Mouse (Mus musculus) embryonic facial prominence, embryonic 15.5 days (tissue): ENCODE measurements around the gene Mafk. TPM values are rescaled to one million over a fixed set of nuclear protein-coding genes. Genes with fewer than 3 reads are reported as not detected.

Experiments used
- ATAC-seq: fragments of 200-750 bp; cut with Nextera tagmentation; 2 replicates; pipeline ENCODE4 v1.8.0; 2017; ENCODE audit warnings: low read depth, moderate TSS enrichment; ENCODE audit not compliant: insufficient number of reproducible peaks, low FRiP score, low TSS enrichment
- H3K27ac ChIP-seq: fragments of 300-500 bp; sonication (generic); replicated peaks from 2 replicates; pipeline ENCODE4 v1.5.1; 2015; ENCODE audit warnings: mild to moderate bottlenecking, inconsistent platforms
- H3K27me3 ChIP-seq: fragments of 300-500 bp; sonication (generic); 2 replicates; pipeline ENCODE4 v1.6.1; 2015; ENCODE audit warnings: inconsistent platforms
- H3K36me3 ChIP-seq: fragments of 300-500 bp; sonication (generic); 2 replicates; pipeline ENCODE4 v1.6.1; 2015; ENCODE audit warnings: mild to moderate bottlenecking, inconsistent platforms
- H3K4me1 ChIP-seq: fragments of 300-500 bp; sonication (generic); 2 replicates; pipeline ENCODE4 v1.6.1; 2015; ENCODE audit warnings: inconsistent platforms
- H3K4me2 ChIP-seq: fragments of 300-500 bp; sonication (generic); replicated peaks from 2 replicates; pipeline ENCODE4 v1.6.1; 2015; ENCODE audit warnings: mild to moderate bottlenecking, inconsistent platforms
- H3K4me3 ChIP-seq: fragments of 300-500 bp; sonication (generic); replicated peaks from 2 replicates; pipeline ENCODE4 v1.5.1; 2015; ENCODE audit warnings: mild to moderate bottlenecking, inconsistent platforms
- H3K9ac ChIP-seq: fragments of 300-500 bp; sonication (generic); 2 replicates; pipeline ENCODE4 v1.6.1; 2015; ENCODE audit warnings: inconsistent platforms
- H3K9me3 ChIP-seq: fragments of 300-500 bp; sonication (generic); replicated peaks from 2 replicates; pipeline ENCODE4 v1.6.1; 2016; ENCODE audit warnings: inconsistent platforms
- WGBS: fragments of 180-500 bp; shearing (Covaris S2); methylation state at CpG from one replicate; pipeline ENCODE4 v1.1.7; 2015; 5-methylcytosine and 5-hydroxymethylcytosine counted together
- polyA plus RNA-seq: library from polyadenylated mRNA; unstranded; fragments of >200 nt; fragmentation: Nextera tagmentation; extraction: Ambion mirVana; gene quantifications from 2 replicates; pipeline ENCODE4 v1.2.1, GENCODE M21; 2015

The Mafk gene
- polyA plus RNA-seq, 1 experiment from 2014 or later: 11.6 TPM

GRCm38 (mm10) chr5:139775216-139775926, 15.9 kb upstream of the Mafk start, which contains the start of gene Ints1:
TSS of gene Ints1 (minus strand) at chr5:139775674.
- peaks cover 17% of the 10 kb centered on the region for H3K4me1 ChIP-seq
- WGBS: under 1% methylated on average over 55 of the region's 55 CpGs
- ATAC-seq: peak; percentile 86

GRCm38 (mm10) chr5:139776966-139777365, 14.3 kb upstream of the Mafk start:
- H3K4me1 ChIP-seq: peaks cover 17% of the 10 kb centered on the region
- no peaks in the 10 kb centered on the region for H3K27me3 ChIP-seq
- H3K9me3 ChIP-seq: no peaks in the 10 kb centered on the region
- peaks cover 20% of the 10 kb centered on the region for H3K36me3 ChIP-seq
- H3K27ac ChIP-seq: no peak overlapping the region
- H3K4me2 ChIP-seq: no peak overlapping the region
- 67% methylated on average over 5 of the region's 5 CpGs for WGBS
- H3K9ac ChIP-seq: no peak overlapping the region
- H3K4me3 ChIP-seq: no peak overlapping the region
- ATAC-seq: no peak

More at GRCm38 (mm10) chr5:139775216-139775926, 15.9 kb upstream of the Mafk start, which contains the start of gene Ints1:
- no peak within 1 kb of the TSS for H3K27ac ChIP-seq
- H3K4me3 ChIP-seq: peak within 1 kb of the TSS; percentile 99
- H3K27me3 ChIP-seq: no peaks in the 10 kb centered on the region
- peaks cover 36% of the 10 kb centered on the region for H3K36me3 ChIP-seq
- peak within 1 kb of the TSS; percentile 85 for H3K9ac ChIP-seq
- H3K4me2 ChIP-seq: peak within 1 kb of the TSS; percentile 80
- H3K9me3 ChIP-seq: no peaks in the 10 kb centered on the region

- H3K9ac ChIP-seq: no peak overlapping the region
- H3K4me1 ChIP-seq: no peaks in the 10 kb centered on the region
- 80% methylated on average over 8 of the region's 8 CpGs for WGBS
- no peaks in the 10 kb centered on the region for H3K9me3 ChIP-seq
- no peak for ATAC-seq
- H3K4me3 ChIP-seq: no peak overlapping the region
- no peak overlapping the region for H3K4me2 ChIP-seq
- no peaks in the 10 kb centered on the region for H3K27me3 ChIP-seq
- no peak overlapping the region for H3K27ac ChIP-seq
- H3K36me3 ChIP-seq: no peaks in the 10 kb centered on the region
Observed at GRCm38 (mm10) chr5:139781406-139781805, 9.9 kb upstream of the Mafk start.

- H3K9me3 ChIP-seq: no peaks in the 10 kb centered on the region
- ATAC-seq: no peak
- no peak overlapping the region for H3K27ac ChIP-seq
- no peaks in the 10 kb centered on the region for H3K27me3 ChIP-seq
- no peak overlapping the region for H3K9ac ChIP-seq
- no peak overlapping the region for H3K4me3 ChIP-seq
- H3K36me3 ChIP-seq: no peaks in the 10 kb centered on the region
- no peak overlapping the region for H3K4me2 ChIP-seq
- WGBS: 58% methylated on average over 4 of the region's 4 CpGs
- H3K4me1 ChIP-seq: peaks cover 32% of the 10 kb centered on the region
Observed at GRCm38 (mm10) chr5:139789466-139789865, 1.8 kb upstream of the Mafk start.

- no peaks in the 10 kb centered on the region for H3K36me3 ChIP-seq
- ATAC-seq: no peak
- H3K4me2 ChIP-seq: peak overlapping the region; percentile 98
- H3K4me3 ChIP-seq: peak overlapping the region; percentile 70
- H3K27me3 ChIP-seq: no peaks in the 10 kb centered on the region
- 16% methylated on average over 11 of the region's 11 CpGs for WGBS
- no peaks in the 10 kb centered on the region for H3K9me3 ChIP-seq
- no peak overlapping the region for H3K27ac ChIP-seq
- H3K9ac ChIP-seq: peak overlapping the region; percentile 55
- peaks cover 55% of the 10 kb centered on the region for H3K4me1 ChIP-seq
Observed at GRCm38 (mm10) chr5:139792159-139792775, 954 bp downstream of the Mafk start.

- Histone ChIP-seq H3K4me2 (peak overlapping the region; percentile 98), H3K4me1 (peaks cover 62% of the 10 kb centered on the region), H3K4me3 (no peak overlapping the region; the same call in none of the 2 replicates), H3K9ac (no peak overlapping the region), H3K36me3 (no peaks in the 10 kb centered on the region), H3K27ac (0 out of 2 replicates have a peak overlapping the region, but pooled peaks have one; percentile 65), H3K27me3 (no peaks in the 10 kb centered on the region), H3K9me3 (no peaks in the 10 kb centered on the region)
- no peak for ATAC-seq
- 49% methylated on average over 3 of the region's 3 CpGs for WGBS
Observed at GRCm38 (mm10) chr5:139792966-139793337, 1.6 kb downstream of the Mafk start.

GRCm38 (mm10) chr5:139793338-139794089, 2.2 kb downstream of the Mafk start:
- H3K4me1 ChIP-seq: peaks cover 67% of the 10 kb centered on the region
- H3K36me3 ChIP-seq: no peaks in the 10 kb centered on the region
- no peak overlapping the region for H3K9ac ChIP-seq
- H3K4me3 ChIP-seq: no peak overlapping the region; the same call in 1 of the 2 replicates
- H3K27me3 ChIP-seq: no peaks in the 10 kb centered on the region
- peak overlapping the region; percentile 98 for H3K4me2 ChIP-seq
- no peaks in the 10 kb centered on the region for H3K9me3 ChIP-seq
- no peak for ATAC-seq
- 0 out of 2 replicates have a peak overlapping the region, but pooled peaks have one; percentile 65 for H3K27ac ChIP-seq
- WGBS: 49% methylated on average over 11 of the region's 11 CpGs

GRCm38 (mm10) chr5:139794137-139794536, 2.8 kb downstream of the Mafk start:
- H3K4me1 ChIP-seq: peaks cover 68% of the 10 kb centered on the region
- no peak overlapping the region for H3K4me3 ChIP-seq
- WGBS: 83% methylated on average over 5 of the region's 5 CpGs
- H3K9ac ChIP-seq: no peak overlapping the region
- no peak for ATAC-seq
- no peak overlapping the region for H3K27ac ChIP-seq
- H3K36me3 ChIP-seq: no peaks in the 10 kb centered on the region
- H3K4me2 ChIP-seq: no peak overlapping the region
- no peaks in the 10 kb centered on the region for H3K27me3 ChIP-seq
- H3K9me3 ChIP-seq: no peaks in the 10 kb centered on the region

GRCm38 (mm10) chr5:139794938-139795337, 3.6 kb downstream of the Mafk start:
- no peak overlapping the region for H3K4me2 ChIP-seq
- no peak overlapping the region for H3K27ac ChIP-seq
- H3K4me3 ChIP-seq: no peak overlapping the region
- no peak for ATAC-seq
- peaks cover 68% of the 10 kb centered on the region for H3K4me1 ChIP-seq
- no peaks in the 10 kb centered on the region for H3K9me3 ChIP-seq
- peaks cover 2% of the 10 kb centered on the region for H3K36me3 ChIP-seq
- H3K9ac ChIP-seq: no peak overlapping the region
- 51% methylated on average over 10 of the region's 10 CpGs for WGBS
- no peaks in the 10 kb centered on the region for H3K27me3 ChIP-seq

- Histone ChIP-seq H3K4me1 (peaks cover 64% of the 10 kb centered on the region), H3K9ac (no peak overlapping the region), H3K4me2 (0 out of 2 replicates have a peak overlapping the region, but pooled peaks have one; percentile 41), H3K36me3 (peaks cover 14% of the 10 kb centered on the region), H3K27me3 (no peaks in the 10 kb centered on the region), H3K9me3 (no peaks in the 10 kb centered on the region), H3K27ac (peak overlapping the region; percentile 63; the same call in 1 of the 2 replicates), H3K4me3 (no peak overlapping the region)
- ATAC-seq: no peak
- 72% methylated on average over 9 of the region's 9 CpGs for WGBS
Observed at GRCm38 (mm10) chr5:139796001-139796620, 4.8 kb downstream of the Mafk start.

- 9% methylated on average over 13 of the region's 13 CpGs for WGBS
- no peak overlapping the region for H3K9ac ChIP-seq
- H3K27ac ChIP-seq: peak overlapping the region; percentile 63
- ATAC-seq: peak; percentile 77
- no peaks in the 10 kb centered on the region for H3K27me3 ChIP-seq
- H3K4me2 ChIP-seq: peak overlapping the region; percentile 41
- no peak overlapping the region for H3K4me3 ChIP-seq
- H3K4me1 ChIP-seq: peaks cover 60% of the 10 kb centered on the region
- no peaks in the 10 kb centered on the region for H3K9me3 ChIP-seq
- peaks cover 15% of the 10 kb centered on the region for H3K36me3 ChIP-seq
Observed at GRCm38 (mm10) chr5:139796900-139797299, 5.6 kb downstream of the Mafk start.
